Mouse (Mus musculus): ENCODE results near the gene Rdh9. TPM values are rescaled to one million over a fixed set of nuclear protein-coding genes. Genes with fewer than 3 reads are reported as not detected.

Gene Rdh9
- 0.34 TPM in 1 of 2 replicates, not detected in the other for polyA plus RNA-seq (2012; rRNA removed)

GRCm38 (mm10) chr10:127776011-127776410 lies at the start of gene Rdh9:
Rdh9 (plus strand) TSS chr10:127776386.

GRCm38 (mm10) chr10:127739083-127739660 lies 37.0 kb upstream of the Rdh9 start, which contains the start of gene Zbtb39:
Zbtb39 (plus strand) TSS chr10:127739538.

GRCm38 (mm10) chr10:127751548-127751947 lies 24.6 kb upstream of the Rdh9 start, which contains the start of gene Gpr182:
Gpr182 (minus strand) TSS chr10:127751732.

GRCm38 (mm10) chr10:127759181-127760110 lies 16.7 kb upstream of the Rdh9 start, which contains the start of the genes Rdh1 and Rdh16f1:
Rdh1 (plus strand) TSS chr10:127759721.
Rdh16f1 (plus strand) TSS chr10:127759787.

GRCm38 (mm10) chr10:127800891-127801290 lies 24.7 kb downstream of the Rdh9 start, which contains the start of gene Rdh16:
Rdh16 (plus strand) TSS chr10:127801152.

Other genes with a start within 250 kb of the Rdh9 start
- 26.9 and 35.5 TPM in 2 replicates for gene Nxph4, start 241.8 kb upstream of the Rdh9 start, polyA plus RNA-seq (2012; rRNA removed)
- gene Lrp1, start 155.2 kb upstream of the Rdh9 start, polyA plus RNA-seq (2012; rRNA removed): 163 and 211 TPM in 2 replicates
- gene Stat6, start 133.4 kb upstream of the Rdh9 start, polyA plus RNA-seq (2012; rRNA removed): 8.3 and 11.7 TPM in 2 replicates
- 8.7 and 9.0 TPM in 2 replicates for gene Nemp1, start 109.5 kb upstream of the Rdh9 start, polyA plus RNA-seq (2012; rRNA removed)
- 9.8 and 18.1 TPM in 2 replicates for gene Nab2, start 107.8 kb upstream of the Rdh9 start, polyA plus RNA-seq (2012; rRNA removed)
- 2.8 and 3.1 TPM in 2 replicates for gene Myo1a, start 71.2 kb upstream of the Rdh9 start, polyA plus RNA-seq (2012; rRNA removed)
- 0.44 and 1.0 TPM in 2 replicates for gene Tac2, start 51.9 kb upstream of the Rdh9 start, polyA plus RNA-seq (2012; rRNA removed)
- gene Zbtb39, start 36.8 kb upstream of the Rdh9 start, polyA plus RNA-seq (2012; rRNA removed): 14.6 and 15.2 TPM in 2 replicates
- 0.76 and 1.2 TPM in 2 replicates for gene Gpr182, start 24.7 kb upstream of the Rdh9 start, polyA plus RNA-seq (2012; rRNA removed)
- 0.05 and 0.12 TPM in 2 replicates for gene Rdh1, start 16.7 kb upstream of the Rdh9 start, polyA plus RNA-seq (2012; rRNA removed)
- 0.30 TPM in 1 of 2 replicates, not detected in the other for gene Rdh16f1, start 16.6 kb upstream of the Rdh9 start, polyA plus RNA-seq (2012; rRNA removed)
- gene Rdh16, start 24.8 kb downstream of the Rdh9 start, polyA plus RNA-seq (2012; rRNA removed): 0.01 TPM in 1 of 2 replicates, not detected in the other
- not detected in 2 replicates for gene Rdh19, start 73.5 kb downstream of the Rdh9 start, polyA plus RNA-seq (2012; rRNA removed)
- not detected in 2 replicates for gene Rdh16f2, start 90.1 kb downstream of the Rdh9 start, polyA plus RNA-seq (2012; rRNA removed)
- gene Rdh7, start 112.4 kb downstream of the Rdh9 start, polyA plus RNA-seq (2012; rRNA removed): not detected in 2 replicates
- not detected in 2 replicates for gene Sdr9c7, start 122.1 kb downstream of the Rdh9 start, polyA plus RNA-seq (2012; rRNA removed)
- not detected in 2 replicates for gene Hsd17b6, start 231.2 kb downstream of the Rdh9 start, polyA plus RNA-seq (2012; rRNA removed)
- gene Prim1, start 238.8 kb downstream of the Rdh9 start, polyA plus RNA-seq (2012; rRNA removed): 39.1 and 45.7 TPM in 2 replicates